Mouse (Mus musculus) MEL (cell line): ENCODE results near the gene Arhgap24. TPM values are rescaled to one million over a fixed set of nuclear protein-coding genes. Genes with fewer than 3 reads are reported as not detected.

Experiments used
- DNase-seq: peaks from one replicate; pipeline ENCODE4 v3.0.0; 2011; ENCODE audit warnings: low read depth, low spot score
- H3K27ac ChIP-seq: 2 replicates; pipeline ENCODE4 v1.5.1; 2012; ENCODE audit warnings: low read depth, mild to moderate bottlenecking, control low read depth, low read length, moderate library complexity; ENCODE audit not compliant: control insufficient read depth
- H3K27me3 ChIP-seq, 2 experiments: fragments of 150-350 bp in 1 of 2; sonication (generic) in 1 of 2; 2 replicates each; pipeline ENCODE4 v1.6.1; 2012; ENCODE audit warnings: low read length in 2 of 2, mild to moderate bottlenecking in 2 of 2, improper control_type of control experiment in 1 of 2, moderate library complexity in 1 of 2; ENCODE audit not compliant: insufficient read depth in 2 of 2, control insufficient read depth in 1 of 2
- H3K36me3 ChIP-seq, 2 experiments: 2 replicates each; pipeline ENCODE4 v1.6.1; 2012 to 2014; ENCODE audit warnings: low read length in 2 of 2, improper control_type of control experiment in 1 of 2, inconsistent platforms in 1 of 2, mild to moderate bottlenecking in 1 of 2; ENCODE audit not compliant: insufficient read depth in 2 of 2, control insufficient read depth in 1 of 2
- H3K4me1 ChIP-seq, 2 experiments: fragments of 150-350 bp in 1 of 2; sonication (generic) in 1 of 2; 2 replicates each; pipeline ENCODE4 v1.6.1; 2012; ENCODE audit warnings: low read length in 2 of 2, improper control_type of control experiment in 1 of 2, mild to moderate bottlenecking in 1 of 2; ENCODE audit not compliant: insufficient read depth in 2 of 2, control insufficient read depth in 1 of 2
- H3K4me3 ChIP-seq, 2 experiments: fragments of 150-350 bp in 1 of 2; sonication (generic) in 1 of 2; 2 replicates each; pipeline ENCODE4 v1.5.1; 2012; ENCODE audit warnings: low read depth in 2 of 2, low read length in 2 of 2, mild to moderate bottlenecking in 2 of 2, moderate library complexity in 2 of 2, control low read depth in 1 of 2, improper control_type of control experiment in 1 of 2; ENCODE audit not compliant: control insufficient read depth in 1 of 2, insufficient read depth in 1 of 2
- H3K79me2 ChIP-seq: 2 replicates; pipeline ENCODE4 v1.6.1; 2012; ENCODE audit warnings: mild to moderate bottlenecking, low read length, moderate library complexity; ENCODE audit not compliant: control insufficient read depth, poor library complexity, insufficient read depth
- H3K9ac ChIP-seq: 2 replicates; pipeline ENCODE4 v1.6.1; 2012; ENCODE audit warnings: low read depth, mild to moderate bottlenecking, control low read depth, low read length, moderate library complexity; ENCODE audit not compliant: control insufficient read depth, poor library complexity, severe bottlenecking
- H3K9me3 ChIP-seq: fragments of 150-350 bp; sonication (generic); replicated peaks from 2 replicates; pipeline ENCODE4 v1.6.1; 2012; ENCODE audit warnings: mild to moderate bottlenecking, low read length, improper control_type of control experiment, moderate library complexity; ENCODE audit not compliant: insufficient read depth
- BHLHE40 ChIP-seq: IDR thresholded peaks from 2 replicates; pipeline ENCODE4 v1.6.1; 2012; ENCODE audit warnings: low read depth, mild to moderate bottlenecking, inconsistent platforms, low read length, improper control_type of control experiment, borderline replicate concordance
- ELF1 ChIP-seq: IDR thresholded peaks from 2 replicates; pipeline ENCODE4 v1.6.1; 2014; ENCODE audit warnings: low read depth, mild to moderate bottlenecking, inconsistent platforms, low read length, improper control_type of control experiment, moderate library complexity
- ETS1 ChIP-seq: IDR thresholded peaks from 2 replicates; pipeline ENCODE4 v1.6.1; 2012; ENCODE audit warnings: low read depth, mild to moderate bottlenecking, inconsistent platforms, low read length, improper control_type of control experiment, moderate library complexity
- GATA1 ChIP-seq: IDR thresholded peaks from 2 replicates; pipeline ENCODE4 v1.6.1; 2011; ENCODE audit warnings: low read depth, low read length, improper control_type of control experiment
- HCFC1 ChIP-seq: IDR thresholded peaks from 2 replicates; pipeline ENCODE4 v1.6.1; 2012; ENCODE audit warnings: low read depth, mild to moderate bottlenecking, inconsistent platforms, low read length, improper control_type of control experiment, moderate library complexity
- KAT2A ChIP-seq: conservative IDR thresholded peaks from 2 replicates; pipeline ENCODE4 v1.6.1; 2012; ENCODE audit warnings: low read depth, low read length, improper control_type of control experiment, inconsistent platforms
- MAX ChIP-seq: IDR thresholded peaks from 2 replicates; pipeline ENCODE4 v1.6.1; 2011; ENCODE audit warnings: low read length, improper control_type of control experiment
- MYC ChIP-seq: IDR thresholded peaks from 2 replicates; pipeline ENCODE4 v1.6.1; 2011; ENCODE audit warnings: low read depth, mild to moderate bottlenecking, low read length, improper control_type of control experiment, moderate library complexity
- NRF1 ChIP-seq: IDR thresholded peaks from 2 replicates; pipeline ENCODE4 v1.6.1; 2014; ENCODE audit warnings: low read depth, mild to moderate bottlenecking, inconsistent platforms, low read length, improper control_type of control experiment, moderate library complexity; ENCODE audit not compliant: poor library complexity, insufficient read depth, severe bottlenecking
- POLR2A ChIP-seq, 2 experiments: IDR thresholded peaks; 2 replicates each; pipeline ENCODE4 v1.6.1; 2011 to 2012; ENCODE audit warnings: low read length in 2 of 2, mild to moderate bottlenecking in 2 of 2, control low read depth in 1 of 2, improper control_type of control experiment in 1 of 2, low read depth in 1 of 2, moderate library complexity in 1 of 2; ENCODE audit not compliant: control insufficient read depth in 1 of 2, insufficient read depth in 1 of 2, poor library complexity in 1 of 2
- RAD21 ChIP-seq: IDR thresholded peaks from 2 replicates; pipeline ENCODE4 v1.6.1; 2011; ENCODE audit warnings: mild to moderate bottlenecking, low read depth, low read length, improper control_type of control experiment
- SIN3A ChIP-seq: IDR thresholded peaks from 2 replicates; pipeline ENCODE4 v1.6.1; 2012; ENCODE audit warnings: low read length, improper control_type of control experiment, inconsistent platforms
- SMC3 ChIP-seq: IDR thresholded peaks from 2 replicates; pipeline ENCODE4 v1.6.1; 2011; ENCODE audit warnings: low read depth, low read length, improper control_type of control experiment
- TAL1 ChIP-seq: IDR thresholded peaks from 2 replicates; pipeline ENCODE4 v1.6.1; 2012; ENCODE audit warnings: mild to moderate bottlenecking, inconsistent platforms, low read length, moderate library complexity, mixed read lengths
- TBP ChIP-seq: IDR thresholded peaks from 2 replicates; pipeline ENCODE4 v1.8.0; 2011; ENCODE audit warnings: low read depth, low read length, improper control_type of control experiment
- USF1 ChIP-seq: IDR thresholded peaks from 2 replicates; pipeline ENCODE4 v1.6.1; 2014; ENCODE audit warnings: low read depth, mild to moderate bottlenecking, inconsistent platforms, low read length, improper control_type of control experiment, moderate library complexity
- ZMIZ1 ChIP-seq: IDR thresholded peaks from 2 replicates; pipeline ENCODE4 v1.6.1; 2012; ENCODE audit warnings: low read depth, mild to moderate bottlenecking, inconsistent platforms, low read length, improper control_type of control experiment, moderate library complexity
- ZNF384 ChIP-seq: IDR thresholded peaks from 2 replicates; pipeline ENCODE4 v1.6.1; 2012; ENCODE audit warnings: low read depth, mild to moderate bottlenecking, inconsistent platforms, low read length, improper control_type of control experiment
- polyA plus RNA-seq, 2 experiments: library from polyadenylated mRNA; stranded (reverse) in 1 of 2; unstranded in 1 of 2; fragments of >175 nt in 1 of 2; fragments of >200 nt in 1 of 2; gene quantifications; 2 replicates each; pipeline versions ENCODE4 v1.2.1 to v1.2.4; 2012; ENCODE audit warnings: low replicate concordance in 2 of 2, low read depth in 1 of 2; ENCODE audit not compliant: insufficient read length in 2 of 2, insufficient read depth in 1 of 2, missing spikeins in 1 of 2
- total RNA-seq: library from RNA; depleted of rRNA; stranded (reverse); fragments of 300-350 nt; gene quantifications from 2 replicates; pipeline ENCODE4 v1.2.3, GENCODE M21; 2012

Gene Arhgap24
- total and polyA plus RNA-seq, 3 experiments, result not detected

GRCm38 (mm10) chr5:102749020-102749419 lies 267.8 kb downstream of the Arhgap24 start:
- H3K4me1 ChIP-seq, result no peaks in the 10 kb centered on the region

GRCm38 (mm10) chr5:102750674-102751073 lies 269.5 kb downstream of the Arhgap24 start:
- Histone ChIP-seq H3K4me1 (no peaks in the 10 kb centered on the region), H3K79me2 (no peaks in the 10 kb centered on the region), H3K27me3 (no peaks in the 10 kb centered on the region), H3K4me3 (no peak overlapping the region), H3K9ac (no peak overlapping the region), H3K9me3 (no peaks in the 10 kb centered on the region), H3K27ac (no peak overlapping the region), H3K36me3 (no peaks in the 10 kb centered on the region)
- DNase-seq, result no peak
- TF ChIP-seq BHLHE40 (no peak), NRF1 (no peak), KAT2A (no peak), MAX (no peak), HCFC1 (no peak)

More at GRCm38 (mm10) chr5:102749020-102749419, 267.8 kb downstream of the Arhgap24 start:
- DNase-seq, result no peak
- Histone ChIP-seq H3K27ac (no peak overlapping the region), H3K27me3 (no peaks in the 10 kb centered on the region), H3K36me3 (no peaks in the 10 kb centered on the region), H3K4me3 (no peak overlapping the region), H3K9me3 (no peaks in the 10 kb centered on the region), H3K79me2 (no peaks in the 10 kb centered on the region), H3K9ac (no peak overlapping the region)
- TF ChIP-seq TBP, result no peak
- TF ChIP-seq HCFC1, result no peak
- no peak for TF ChIP-seq TAL1

- H3K4me3 ChIP-seq, result no peak overlapping the region
- H3K27ac ChIP-seq, result no peak overlapping the region
- H3K9me3 ChIP-seq, result no peaks in the 10 kb centered on the region
- TF ChIP-seq SMC3, result no peak
- no peak for TF ChIP-seq BHLHE40
- no peak for TF ChIP-seq MYC
- no peak for TF ChIP-seq TBP
- TF ChIP-seq RAD21, result no peak
- no peak for TF ChIP-seq POLR2A (IDR thresholded peaks at IDR 0.05; ENCODE audit: control insufficient read depth in 1 of 2, insufficient read depth in 1 of 2, low read depth in 1 of 2, low read length in 2 of 2, poor library complexity in 1 of 2)
- no peak for TF ChIP-seq SIN3A
- no peak for TF ChIP-seq ETS1
- TF ChIP-seq HCFC1, result no peak
- TF ChIP-seq ZMIZ1, result no peak
- no peak for TF ChIP-seq KAT2A
- TF ChIP-seq USF1, result no peak
- TF ChIP-seq ELF1, result no peak
- TF ChIP-seq ZNF384, result no peak
- TF ChIP-seq GATA1, result no peak
- TF ChIP-seq, all 39 proteins: peak for 0
- no peaks in the 10 kb centered on the region for H3K36me3 ChIP-seq
- H3K27me3 ChIP-seq, result no peaks in the 10 kb centered on the region
- DNase-seq, result no peak
- no peak overlapping the region for H3K9ac ChIP-seq
- no peaks in the 10 kb centered on the region for H3K4me1 ChIP-seq
- no peaks in the 10 kb centered on the region for H3K79me2 ChIP-seq
Measured at GRCm38 (mm10) chr5:102751661-102752307, 270.6 kb downstream of the Arhgap24 start.
